Mouse (Mus musculus) C2C12 (cell line): Measurements from ENCODE around the gene Bend3. TPM values are rescaled to one million over a fixed set of nuclear protein-coding genes. Genes with fewer than 3 reads are reported as not detected.

ENCODE experiments used
- H3K27me3 ChIP-seq: one replicate; pipeline ENCODE4 v1.6.1; 2011; ENCODE audit not compliant: control insufficient read depth, insufficient read depth, insufficient read length
- H3K36me3 ChIP-seq: one replicate; pipeline ENCODE4 v1.6.1; 2011; ENCODE audit not compliant: control insufficient read depth, insufficient read depth
- H3K4me3 ChIP-seq: one replicate; pipeline ENCODE4 v1.5.1; 2011; ENCODE audit warnings: mild to moderate bottlenecking, control low read depth; ENCODE audit not compliant: poor library complexity, insufficient read depth, severe bottlenecking
- H3K79me2 ChIP-seq: one replicate; pipeline ENCODE4 v1.6.1; 2011; ENCODE audit not compliant: control insufficient read depth, insufficient read depth
- H3K79me3 ChIP-seq: one replicate; pipeline ENCODE4 v1.6.1; 2011; ENCODE audit warnings: low read depth, control low read depth
- H3ac ChIP-seq: one replicate; pipeline ENCODE3; 2011; ENCODE audit warnings: low read depth; ENCODE audit not compliant: control insufficient read depth, insufficient read length
- CEBPB ChIP-seq: IDR thresholded peaks from one replicate; pipeline ENCODE4 v1.6.1; 2011; ENCODE audit warnings: low read depth, mild to moderate bottlenecking, control low read depth, moderate library complexity
- CTCF ChIP-seq: IDR thresholded peaks from one replicate; pipeline ENCODE4 v1.5.1; 2011; ENCODE audit not compliant: control insufficient read depth, insufficient read depth, insufficient read length
- FOSL1 ChIP-seq: IDR thresholded peaks from one replicate; pipeline ENCODE4 v1.8.0; 2011; ENCODE audit warnings: mild to moderate bottlenecking, low read length; ENCODE audit not compliant: poor library complexity, insufficient read depth, severe bottlenecking
- MAX ChIP-seq: IDR thresholded peaks from one replicate; pipeline ENCODE4 v1.6.1; 2011; ENCODE audit warnings: mild to moderate bottlenecking, control low read depth
- MYOD1 ChIP-seq: IDR thresholded peaks from one replicate; pipeline ENCODE4 v1.6.1; 2011; ENCODE audit warnings: low read depth; ENCODE audit not compliant: control insufficient read depth, insufficient read length
- MYOG ChIP-seq: IDR thresholded peaks from one replicate; pipeline ENCODE4 v1.6.1; 2011; ENCODE audit not compliant: control insufficient read depth, insufficient read length; ENCODE audit errors: extremely low read depth
- USF1 ChIP-seq: IDR thresholded peaks from one replicate; pipeline ENCODE4 v1.6.1; 2011; ENCODE audit warnings: low read depth, mild to moderate bottlenecking, control low read depth, moderate library complexity
- polyA plus RNA-seq: library from polyadenylated mRNA; unstranded; fragments of >200 nt; fragmentation: generic; extraction: Trizol; gene quantifications from one replicate; pipeline ENCODE4 v1.2.1, GENCODE M21; 2012; ENCODE audit warnings: missing spikeins

Gene Bend3
- polyA plus RNA-seq, 1 experiment: 7.0 TPM

GRCm38 (mm10) chr10:43487441-43488010 is 8.9 kb downstream of the Bend3 start:
- Histone ChIP-seq H3K79me2 (peaks cover 96% of the 10 kb centered on the region), H3ac (no peak overlapping the region), H3K27me3 (no peaks in the 10 kb centered on the region), H3K79me3 (peaks cover 52% of the 10 kb centered on the region), H3K36me3 (no peaks in the 10 kb centered on the region), H3K4me3 (no peak overlapping the region)
- TF ChIP-seq USF1 (no peak), CTCF (no peak), MYOG (no peak), CEBPB (no peak), FOSL1 (no peak), MAX (no peak), MYOD1 (no peak)

GRCm38 (mm10) chr10:43488258-43488657 is 9.6 kb downstream of the Bend3 start:
- Histone ChIP-seq H3K4me3 (no peak overlapping the region), H3K79me3 (peaks cover 46% of the 10 kb centered on the region), H3K27me3 (no peaks in the 10 kb centered on the region), H3K36me3 (no peaks in the 10 kb centered on the region), H3K79me2 (peaks cover 96% of the 10 kb centered on the region), H3ac (no peak overlapping the region)
- TF ChIP-seq MYOD1 (no peak), USF1 (no peak)

GRCm38 (mm10) chr10:43489139-43489538 is 10.5 kb downstream of the Bend3 start:
- Histone ChIP-seq H3K27me3 (no peaks in the 10 kb centered on the region), H3ac (no peak overlapping the region), H3K4me3 (no peak overlapping the region), H3K79me2 (peaks cover 89% of the 10 kb centered on the region), H3K79me3 (peaks cover 38% of the 10 kb centered on the region), H3K36me3 (peaks cover 4% of the 10 kb centered on the region)
- TF ChIP-seq MAX (no peak), MYOD1 (no peak), CEBPB (no peak), USF1 (no peak), CTCF (no peak), MYOG (no peak), FOSL1 (no peak)

GRCm38 (mm10) chr10:43489550-43489949 is 10.9 kb downstream of the Bend3 start:
- Histone ChIP-seq H3K79me2 (peaks cover 85% of the 10 kb centered on the region), H3K27me3 (no peaks in the 10 kb centered on the region), H3K36me3 (peaks cover 8% of the 10 kb centered on the region), H3ac (no peak overlapping the region), H3K79me3 (peaks cover 34% of the 10 kb centered on the region), H3K4me3 (no peak overlapping the region)
- no peak for TF ChIP-seq CTCF
- no peak for TF ChIP-seq MYOD1
- TF ChIP-seq CEBPB: no peak
- no peak for TF ChIP-seq USF1
- no peak for TF ChIP-seq MAX
- TF ChIP-seq FOSL1: no peak
- TF ChIP-seq MYOG: no peak

- peaks cover 80% of the 10 kb centered on the region for H3K79me2 ChIP-seq
- peaks cover 31% of the 10 kb centered on the region for H3K79me3 ChIP-seq
- H3K27me3 ChIP-seq: no peaks in the 10 kb centered on the region
- no peak overlapping the region for H3K4me3 ChIP-seq
- no peak overlapping the region for H3ac ChIP-seq
- H3K36me3 ChIP-seq: peaks cover 12% of the 10 kb centered on the region
- TF ChIP-seq MYOG: no peak
- no peak for TF ChIP-seq USF1
- no peak for TF ChIP-seq MAX
- TF ChIP-seq CEBPB: no peak
- TF ChIP-seq FOSL1: no peak
- TF ChIP-seq MYOD1: no peak
- TF ChIP-seq CTCF: no peak
Observed at GRCm38 (mm10) chr10:43490034-43490433, 11.4 kb downstream of the Bend3 start.

GRCm38 (mm10) chr10:43490846-43491245 is 12.2 kb downstream of the Bend3 start:
- Histone ChIP-seq H3K36me3 (peaks cover 16% of the 10 kb centered on the region), H3K79me3 (peaks cover 23% of the 10 kb centered on the region), H3K4me3 (no peak overlapping the region), H3ac (no peak overlapping the region), H3K27me3 (no peaks in the 10 kb centered on the region), H3K79me2 (peaks cover 72% of the 10 kb centered on the region)
- no peak for TF ChIP-seq MYOG
- no peak for TF ChIP-seq USF1
- TF ChIP-seq FOSL1: no peak
- TF ChIP-seq CEBPB: no peak
- no peak for TF ChIP-seq MYOD1
- TF ChIP-seq MAX: no peak
- TF ChIP-seq CTCF: no peak
